Mouse (Mus musculus): Measurements from ENCODE around the gene Cyb5r3. TPM values are rescaled to one million over a fixed set of nuclear protein-coding genes. Genes with fewer than 3 reads are reported as not detected.

Gene Cyb5r3
- 172 TPM for polyA plus RNA-seq (2014; fragmentation: Illumina TruSeq; extraction: RNeasy Lipid Tissue Mini Kit (QIAGEN cat#74804); ENCODE audit: low read depth, low replicate concordance)

GRCm38 (mm10) chr15:83172492-83173429 lies at the start of gene Cyb5r3:
TSS of gene Cyb5r3 (minus strand) at chr15:83172592.

GRCm38 (mm10) chr15:83149196-83150072 lies 23.0 kb downstream of the Cyb5r3 start, which contains the start of gene Poldip3:
TSS of gene Poldip3 (minus strand) at chr15:83149384.

GRCm38 (mm10) chr15:83122566-83123145 lies 49.7 kb downstream of the Cyb5r3 start, which contains the start of gene Rrp7a:
TSS of gene Rrp7a (minus strand) at chr15:83122801.

Other genes starting within 250 kb of the Cyb5r3 start
- gene Tcf20, start 184.7 kb downstream of the Cyb5r3 start, polyA plus RNA-seq (2014; fragmentation: Illumina TruSeq; extraction: RNeasy Lipid Tissue Mini Kit (QIAGEN cat#74804); ENCODE audit: low read depth, low replicate concordance), result 24.0 TPM
- gene Nfam1, start 139.3 kb downstream of the Cyb5r3 start, polyA plus RNA-seq (2014; fragmentation: Illumina TruSeq; extraction: RNeasy Lipid Tissue Mini Kit (QIAGEN cat#74804); ENCODE audit: low read depth, low replicate concordance), result 0.41 TPM
- gene Serhl, start 83.1 kb downstream of the Cyb5r3 start, polyA plus RNA-seq (2014; fragmentation: Illumina TruSeq; extraction: RNeasy Lipid Tissue Mini Kit (QIAGEN cat#74804); ENCODE audit: low read depth, low replicate concordance), result 5.2 TPM
- 0.93 TPM for gene Rrp7a, start 49.8 kb downstream of the Cyb5r3 start, polyA plus RNA-seq (2014; fragmentation: Illumina TruSeq; extraction: RNeasy Lipid Tissue Mini Kit (QIAGEN cat#74804); ENCODE audit: low read depth, low replicate concordance)
- 16.3 TPM for gene Poldip3, start 23.2 kb downstream of the Cyb5r3 start, polyA plus RNA-seq (2014; fragmentation: Illumina TruSeq; extraction: RNeasy Lipid Tissue Mini Kit (QIAGEN cat#74804); ENCODE audit: low read depth, low replicate concordance)
- gene A4galt, start 79.2 kb upstream of the Cyb5r3 start, polyA plus RNA-seq (2014; fragmentation: Illumina TruSeq; extraction: RNeasy Lipid Tissue Mini Kit (QIAGEN cat#74804); ENCODE audit: low read depth, low replicate concordance), result 0.93 TPM
- gene Arfgap3, start 177.7 kb upstream of the Cyb5r3 start, polyA plus RNA-seq (2014; fragmentation: Illumina TruSeq; extraction: RNeasy Lipid Tissue Mini Kit (QIAGEN cat#74804); ENCODE audit: low read depth, low replicate concordance), result 13.2 TPM

Measured in adrenal gland, adult 10 weeks (tissue).